Mouse (Mus musculus) CH12.LX (cell line): ENCODE measurements around the gene Btbd17.

Experiments
- BHLHE40 ChIP-seq: IDR thresholded peaks from 2 replicates; pipeline ENCODE4 v1.6.1; 2011; ENCODE audit warnings: mild to moderate bottlenecking, low read depth, low read length, improper control_type of control experiment
- CHD2 ChIP-seq: IDR thresholded peaks from 2 replicates; pipeline ENCODE4 v1.6.1; 2011; ENCODE audit warnings: low read length, improper control_type of control experiment
- CTCF ChIP-seq, 2 experiments: IDR thresholded peaks in 1 of 2; conservative IDR thresholded peaks in 1 of 2; 2 replicates each; pipeline ENCODE4 v1.5.1; 2011 to 2012; ENCODE audit warnings: low read depth in 2 of 2, low read length in 2 of 2, improper control_type of control experiment in 1 of 2, inconsistent platforms in 1 of 2, mild to moderate bottlenecking in 1 of 2, moderate library complexity in 1 of 2
- EP300 ChIP-seq: IDR thresholded peaks from 2 replicates; pipeline ENCODE4 v1.6.1; 2011; ENCODE audit warnings: low read length, improper control_type of control experiment
- POLR2AphosphoS2 ChIP-seq: IDR thresholded peaks from 2 replicates; pipeline ENCODE4 v1.6.1; 2011; ENCODE audit warnings: low read depth, low read length, improper control_type of control experiment
- RCOR1 ChIP-seq: conservative IDR thresholded peaks from 2 replicates; pipeline ENCODE4 v1.6.1; 2012; ENCODE audit warnings: low read depth, mild to moderate bottlenecking, inconsistent platforms, low read length, improper control_type of control experiment
- TBP ChIP-seq: conservative IDR thresholded peaks from 2 replicates; pipeline ENCODE4 v1.6.1; 2011; ENCODE audit warnings: low read depth, low read length, improper control_type of control experiment
- USF1 ChIP-seq: IDR thresholded peaks from 2 replicates; pipeline ENCODE4 v1.6.1; 2014; ENCODE audit warnings: low read depth, mild to moderate bottlenecking, inconsistent platforms, low read length, improper control_type of control experiment

DNA sequence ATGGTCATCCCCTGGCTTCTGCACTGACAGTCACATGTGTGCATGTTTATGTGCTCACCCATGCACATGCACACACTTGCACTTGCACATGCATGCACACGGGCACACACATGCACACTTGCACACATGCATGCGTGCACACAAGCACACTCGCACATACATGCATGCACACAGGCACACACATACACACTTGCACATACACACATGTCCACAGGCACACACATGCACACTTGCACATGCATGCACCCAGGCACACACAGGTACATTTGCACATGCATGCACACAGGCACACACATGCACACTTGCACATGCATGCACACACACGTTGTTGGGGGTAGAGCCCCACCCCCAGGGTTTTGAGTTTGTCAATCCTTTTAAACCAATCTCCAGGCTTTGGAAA, 21.2 kb upstream of the Btbd17 start:
- no peak for TF ChIP-seq CHD2
- no peak for TF ChIP-seq USF1
- no peak for TF ChIP-seq CTCF (conservative IDR thresholded peaks at IDR 0.05 in 1 of 2, IDR thresholded peaks at IDR 0.05 in 1 of 2; ENCODE audit: low read depth in 2 of 2, low read length in 2 of 2)
- no peak for TF ChIP-seq TBP
- TF ChIP-seq EP300 = no peak
- no peak for TF ChIP-seq POLR2AphosphoS2
- TF ChIP-seq BHLHE40 = no peak
- TF ChIP-seq RCOR1 = no peak
